Mouse (Mus musculus) left cerebral cortex, adult 8-10 months (tissue): ENCODE measurements at regions not wholly inside any gene's neighbourhood (a gene's known extent, or its start where the extent isn't known, plus 50 kb on each side); places are given as distances from the start of the nearest gene placed in this dataset.
"Not testable (repeated sequence)": the region's sequence is repeated elsewhere in the genome, so short reads cannot be mapped to it uniquely, and the experiment has no call there.

Experiments used
- DNase-seq, 2 experiments: peaks; one replicate each; pipeline ENCODE4 v3.0.0; 2022; ENCODE audit warnings: low spot score in 2 of 2

- no peak for DNase-seq
Measured at GRCm38 (mm10) chr3:133664914-133665313, 120.0 kb upstream of the Tet2 start.

- no peak for DNase-seq
Measured at GRCm38 (mm10) chr3:133665425-133666317, 120.7 kb upstream of the Tet2 start.

- DNase-seq, result peak; percentile 2 to 50
Measured at GRCm38 (mm10) chr3:133672742-133673447, 128.0 kb upstream of the Tet2 start.

GRCm38 (mm10) chr3:133677892-133678291, 133.0 kb upstream of the Tet2 start:
- DNase-seq, result no peak

GRCm38 (mm10) chr3:133679891-133680290, 135.0 kb upstream of the Tet2 start:
- no peak for DNase-seq

- DNase-seq, result no peak
Measured at GRCm38 (mm10) chr3:133680343-133680742, 135.4 kb upstream of the Tet2 start.

- no peak for DNase-seq
Measured at GRCm38 (mm10) chr3:133680805-133681204, 135.9 kb upstream of the Tet2 start.

- no peak for DNase-seq
Measured at GRCm38 (mm10) chr3:133684196-133684743, 139.3 kb upstream of the Tet2 start.

GRCm38 (mm10) chr3:133684747-133685146, 139.8 kb upstream of the Tet2 start:
- DNase-seq, result no peak

- DNase-seq, result no peak
Measured at GRCm38 (mm10) chr3:133685393-133685792, 140.5 kb upstream of the Tet2 start.

GRCm38 (mm10) chr3:133694057-133694456, 149.1 kb upstream of the Tet2 start:
- peak in 1 of 2 experiments; percentile 36 for DNase-seq

GRCm38 (mm10) chr3:133696122-133696521, 151.2 kb upstream of the Tet2 start:
- DNase-seq, result no peak

- not testable (repeated sequence) for DNase-seq
Measured at GRCm38 (mm10) chr3:133704849-133705248, 159.9 kb upstream of the Tet2 start.

- no peak for DNase-seq
Measured at GRCm38 (mm10) chr3:133711518-133711917, 166.6 kb upstream of the Tet2 start.

GRCm38 (mm10) chr3:133722550-133723290, 177.8 kb upstream of the Tet2 start:
- DNase-seq, result no peak

- no peak for DNase-seq
Measured at GRCm38 (mm10) chr3:133726831-133727230, 181.9 kb upstream of the Tet2 start.

- DNase-seq, result no peak
Measured at GRCm38 (mm10) chr3:133735603-133736002, 190.7 kb upstream of the Tet2 start.

GRCm38 (mm10) chr3:133738936-133739335, 194.0 kb upstream of the Tet2 start:
- no peak for DNase-seq

- DNase-seq, result no peak
Measured at GRCm38 (mm10) chr3:133744552-133745118, 199.7 kb upstream of the Tet2 start.

- no peak for DNase-seq
Measured at GRCm38 (mm10) chr3:133748756-133749737, 204.1 kb upstream of the Tet2 start.
